Mouse (Mus musculus) neural tube, embryonic 15.5 days (tissue): ENCODE measurements at regions not wholly inside any gene's neighbourhood (a gene's known extent, or its start where the extent isn't known, plus 50 kb on each side); places are given as distances from the start of the nearest gene placed in this dataset.

ENCODE experiments used
- ATAC-seq: fragments of 200-750 bp; cut with Nextera tagmentation; 2 replicates; pipeline ENCODE4 v1.8.0; 2017; ENCODE audit warnings: mild to moderate bottlenecking, moderate TSS enrichment, moderate library complexity; ENCODE audit not compliant: low FRiP score
- H3K27ac ChIP-seq: fragments of 300-500 bp; sonication (generic); replicated peaks from 2 replicates; pipeline ENCODE4 v1.5.1; 2015; ENCODE audit warnings: mild to moderate bottlenecking, inconsistent platforms
- H3K27me3 ChIP-seq: fragments of 300-500 bp; sonication (generic); replicated peaks from 2 replicates; pipeline ENCODE4 v1.6.1; 2015; ENCODE audit warnings: inconsistent platforms
- H3K36me3 ChIP-seq: fragments of 300-500 bp; sonication (generic); 2 replicates; pipeline ENCODE4 v1.6.1; 2015; ENCODE audit warnings: inconsistent platforms
- H3K4me1 ChIP-seq: fragments of 300-500 bp; sonication (generic); 2 replicates; pipeline ENCODE4 v1.6.1; 2015; ENCODE audit warnings: inconsistent platforms
- H3K4me2 ChIP-seq: fragments of 300-500 bp; sonication (generic); 2 replicates; pipeline ENCODE4 v1.6.1; 2015; ENCODE audit warnings: inconsistent platforms, mild to moderate bottlenecking, moderate library complexity
- H3K4me3 ChIP-seq: fragments of 300-500 bp; sonication (generic); replicated peaks from 2 replicates; pipeline ENCODE4 v1.5.1; 2015; ENCODE audit warnings: mild to moderate bottlenecking, inconsistent platforms
- H3K9ac ChIP-seq: fragments of 300-500 bp; sonication (generic); replicated peaks from 2 replicates; pipeline ENCODE4 v1.6.1; 2015; ENCODE audit warnings: mild to moderate bottlenecking, inconsistent platforms
- H3K9me3 ChIP-seq: fragments of 300-500 bp; sonication (generic); replicated peaks from 2 replicates; pipeline ENCODE4 v1.6.1; 2016; ENCODE audit warnings: inconsistent platforms
- WGBS: fragments of 180-500 bp; shearing (Covaris S2); methylation state at CpG from one replicate; pipeline ENCODE4 v1.1.7; 2015; ENCODE audit warnings: mixed read lengths; 5-methylcytosine and 5-hydroxymethylcytosine counted together

DNA sequence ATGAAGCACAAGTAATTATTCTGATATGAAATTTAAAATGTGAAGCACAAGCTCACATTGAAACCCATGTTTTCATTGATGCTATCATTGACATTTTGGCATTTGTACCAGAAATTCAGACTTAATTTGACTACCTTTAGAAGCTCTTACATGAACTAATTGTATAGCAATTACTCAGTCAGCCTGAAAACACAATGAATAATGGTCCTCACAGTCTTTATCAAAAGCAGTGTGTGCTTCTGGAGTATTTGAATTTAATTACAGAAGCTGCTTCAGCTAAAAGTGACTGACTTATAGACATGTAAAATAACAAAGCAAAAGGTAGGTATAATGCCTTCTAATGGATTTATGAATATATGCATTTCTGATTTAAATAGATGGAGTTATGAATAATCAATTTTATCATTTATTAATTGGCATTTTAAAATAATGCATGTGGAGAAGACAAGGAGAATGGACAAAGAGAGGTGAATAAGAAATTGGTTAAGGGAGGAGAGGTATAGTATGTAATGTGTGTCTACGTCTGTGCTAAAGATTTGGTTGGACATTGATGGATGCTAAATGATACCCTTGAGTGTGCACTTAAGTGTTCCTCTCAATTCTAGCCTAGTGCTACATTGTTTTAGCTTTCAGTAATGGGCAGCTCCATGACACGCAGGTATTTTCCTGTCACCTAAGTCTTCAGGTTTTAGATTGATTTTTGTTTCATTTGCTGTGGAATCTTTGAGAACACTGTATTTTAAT, 803.2 kb upstream of the Frg1 start:
- no peak for ATAC-seq
- H3K4me2 ChIP-seq = no peak overlapping the region
- WGBS = 76% methylated on average over 2 of the region's 2 CpGs

DNA sequence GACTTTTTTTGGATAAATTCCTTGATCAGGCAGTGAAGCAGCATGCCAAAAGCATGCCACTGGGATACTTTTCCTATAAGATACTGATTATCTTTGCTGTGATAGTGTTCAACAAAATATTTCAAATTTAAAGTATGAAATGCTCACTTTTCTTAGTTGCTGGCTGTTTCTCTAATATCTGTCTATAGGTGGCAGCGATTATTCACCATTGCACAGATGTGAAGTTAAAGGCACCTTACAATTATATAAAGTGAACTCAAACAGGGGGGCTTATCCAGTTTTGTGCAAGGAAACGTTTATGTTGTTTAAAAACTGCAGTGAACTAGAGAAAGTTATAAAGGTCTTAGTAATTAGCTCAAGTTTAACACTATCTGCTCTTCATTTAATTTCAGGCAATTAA, 794.1 kb upstream of the Frg1 start:
- H3K36me3 ChIP-seq = no peaks in the 10 kb centered on the region
- H3K27ac ChIP-seq = no peak overlapping the region
- ATAC-seq = no peak
- WGBS = 61% methylated on average over 2 of the region's 2 CpGs
- H3K9ac ChIP-seq = no peak overlapping the region
- no peak overlapping the region for H3K4me3 ChIP-seq
- no peak overlapping the region for H3K4me2 ChIP-seq
- H3K4me1 ChIP-seq = no peaks in the 10 kb centered on the region
- H3K27me3 ChIP-seq = no peaks in the 10 kb centered on the region
- H3K9me3 ChIP-seq = no peaks in the 10 kb centered on the region

More for the DNA sequence above, 803.2 kb upstream of the Frg1 start:
- Histone ChIP-seq H3K4me1 (no peaks in the 10 kb centered on the region), H3K27ac (no peak overlapping the region), H3K9ac (no peak overlapping the region), H3K4me3 (no peak overlapping the region), H3K36me3 (no peaks in the 10 kb centered on the region), H3K27me3 (no peaks in the 10 kb centered on the region), H3K9me3 (no peaks in the 10 kb centered on the region)

GRCm38 (mm10) chr8:42209989-42210388, 793.1 kb upstream of the Frg1 start:
- Histone ChIP-seq H3K4me2 (no peak overlapping the region), H3K4me3 (no peak overlapping the region), H3K27me3 (no peaks in the 10 kb centered on the region), H3K4me1 (no peaks in the 10 kb centered on the region), H3K9me3 (no peaks in the 10 kb centered on the region), H3K9ac (no peak overlapping the region), H3K36me3 (no peaks in the 10 kb centered on the region), H3K27ac (no peak overlapping the region)
- no peak for ATAC-seq

GRCm38 (mm10) chr8:42197257-42197656, 780.4 kb upstream of the Frg1 start:
- Histone ChIP-seq H3K27ac (no peak overlapping the region), H3K9ac (no peak overlapping the region), H3K36me3 (no peaks in the 10 kb centered on the region), H3K4me2 (no peak overlapping the region), H3K4me1 (no peaks in the 10 kb centered on the region), H3K27me3 (no peaks in the 10 kb centered on the region), H3K4me3 (no peak overlapping the region), H3K9me3 (no peaks in the 10 kb centered on the region)
- WGBS = 79% methylated on average over 5 of the region's 5 CpGs
- no peak for ATAC-seq

- H3K27ac ChIP-seq = no peak overlapping the region
- H3K9ac ChIP-seq = no peak overlapping the region
- H3K4me3 ChIP-seq = no peak overlapping the region
- no peaks in the 10 kb centered on the region for H3K9me3 ChIP-seq
- no peak overlapping the region for H3K4me2 ChIP-seq
- ATAC-seq = no peak
- no peaks in the 10 kb centered on the region for H3K27me3 ChIP-seq
- no peaks in the 10 kb centered on the region for H3K4me1 ChIP-seq
- 98% methylated on average over 1 of the region's 1 CpGs for WGBS
- H3K36me3 ChIP-seq = no peaks in the 10 kb centered on the region
Observed at GRCm38 (mm10) chr8:42193902-42194550, 777.2 kb upstream of the Frg1 start.

- 79% methylated on average over 1 of the region's 1 CpGs for WGBS
- H3K4me1 ChIP-seq = no peaks in the 10 kb centered on the region
- no peak overlapping the region for H3K4me2 ChIP-seq
- no peaks in the 10 kb centered on the region for H3K9me3 ChIP-seq
- H3K9ac ChIP-seq = no peak overlapping the region
- H3K4me3 ChIP-seq = no peak overlapping the region
- no peaks in the 10 kb centered on the region for H3K27me3 ChIP-seq
- H3K27ac ChIP-seq = no peak overlapping the region
- H3K36me3 ChIP-seq = no peaks in the 10 kb centered on the region
- ATAC-seq = no peak
Observed at GRCm38 (mm10) chr8:42187083-42187482, 770.2 kb upstream of the Frg1 start.

GRCm38 (mm10) chr8:42183288-42183878, 766.5 kb upstream of the Frg1 start:
- Histone ChIP-seq H3K27ac (no peak overlapping the region), H3K9ac (no peak overlapping the region), H3K27me3 (no peaks in the 10 kb centered on the region), H3K36me3 (no peaks in the 10 kb centered on the region), H3K4me3 (no peak overlapping the region), H3K9me3 (no peaks in the 10 kb centered on the region), H3K4me2 (no peak overlapping the region), H3K4me1 (no peaks in the 10 kb centered on the region)
- WGBS = 84% methylated on average over 4 of the region's 4 CpGs
- ATAC-seq = no peak

GRCm38 (mm10) chr8:42162441-42162840, 745.6 kb upstream of the Frg1 start:
- Histone ChIP-seq H3K4me1 (no peaks in the 10 kb centered on the region), H3K27me3 (no peaks in the 10 kb centered on the region), H3K36me3 (no peaks in the 10 kb centered on the region), H3K4me3 (no peak overlapping the region), H3K27ac (no peak overlapping the region), H3K4me2 (no peak overlapping the region), H3K9ac (no peak overlapping the region), H3K9me3 (no peaks in the 10 kb centered on the region)
- ATAC-seq = no peak
- 96% methylated on average over 2 of the region's 2 CpGs for WGBS

GRCm38 (mm10) chr8:42157006-42157405, 740.1 kb upstream of the Frg1 start:
- no peak overlapping the region for H3K27ac ChIP-seq
- H3K36me3 ChIP-seq = no peaks in the 10 kb centered on the region
- no peak overlapping the region for H3K4me3 ChIP-seq
- WGBS = 78% methylated on average over 4 of the region's 4 CpGs
- no peaks in the 10 kb centered on the region for H3K9me3 ChIP-seq
- no peak overlapping the region for H3K4me2 ChIP-seq
- no peak for ATAC-seq
- H3K27me3 ChIP-seq = no peaks in the 10 kb centered on the region
- H3K4me1 ChIP-seq = no peaks in the 10 kb centered on the region
- H3K9ac ChIP-seq = no peak overlapping the region

- Histone ChIP-seq H3K27ac (no peak overlapping the region), H3K9me3 (no peaks in the 10 kb centered on the region), H3K4me3 (no peak overlapping the region), H3K27me3 (no peaks in the 10 kb centered on the region), H3K9ac (no peak overlapping the region), H3K4me1 (no peaks in the 10 kb centered on the region), H3K36me3 (no peaks in the 10 kb centered on the region), H3K4me2 (no peak overlapping the region)
- no peak for ATAC-seq
- 66% methylated on average over 1 of the region's 1 CpGs for WGBS
Observed at GRCm38 (mm10) chr8:42156588-42156987, 739.7 kb upstream of the Frg1 start.

DNA sequence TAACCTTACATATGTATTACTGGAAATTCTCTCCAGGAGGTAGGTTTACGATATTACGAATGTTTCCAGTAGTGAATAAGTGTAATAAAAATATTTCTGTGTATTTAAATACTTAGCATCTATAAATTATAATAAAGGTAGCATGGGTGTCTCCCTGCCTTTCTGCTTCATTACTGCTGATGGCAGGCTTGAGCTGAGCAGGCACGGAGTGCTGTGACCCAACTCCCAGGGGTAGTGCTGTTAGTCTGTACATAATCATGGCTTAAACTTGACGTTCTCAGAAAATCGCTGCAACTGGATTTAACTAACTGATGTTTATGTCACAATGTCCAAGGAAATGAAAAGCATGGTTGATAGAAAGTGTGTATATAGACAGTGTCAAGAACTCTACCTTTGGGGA, 727.8 kb upstream of the Frg1 start:
- no peak overlapping the region for H3K9ac ChIP-seq
- H3K4me3 ChIP-seq = no peak overlapping the region
- no peaks in the 10 kb centered on the region for H3K9me3 ChIP-seq
- H3K4me2 ChIP-seq = no peak overlapping the region
- no peaks in the 10 kb centered on the region for H3K36me3 ChIP-seq
- no peak overlapping the region for H3K27ac ChIP-seq
- H3K27me3 ChIP-seq = no peaks in the 10 kb centered on the region
- H3K4me1 ChIP-seq = no peaks in the 10 kb centered on the region
- no peak for ATAC-seq
- 68% methylated on average over 5 of the region's 5 CpGs for WGBS

DNA sequence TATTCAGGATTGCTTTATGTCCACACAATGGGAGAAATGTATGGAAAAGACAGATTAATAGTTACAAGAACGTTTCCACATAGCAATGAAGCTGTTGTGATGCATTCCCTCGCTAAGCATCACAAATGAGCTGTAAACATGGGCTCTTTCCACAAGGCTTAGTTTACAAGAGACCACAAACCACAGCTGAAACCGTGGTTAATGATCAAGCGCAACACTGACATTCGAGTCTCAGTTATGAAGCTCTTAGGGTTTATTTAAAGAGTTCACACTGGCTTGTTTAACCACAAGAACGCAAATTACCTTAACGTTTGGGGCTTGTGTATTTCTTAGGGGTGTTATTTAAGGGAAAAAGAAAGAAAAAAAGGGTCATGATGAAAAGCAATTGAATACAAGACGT, 727.3 kb upstream of the Frg1 start:
- no peaks in the 10 kb centered on the region for H3K9me3 ChIP-seq
- 38% methylated on average over 8 of the region's 8 CpGs for WGBS
- no peak overlapping the region for H3K4me2 ChIP-seq
- H3K4me3 ChIP-seq = no peak overlapping the region
- no peaks in the 10 kb centered on the region for H3K36me3 ChIP-seq
- no peaks in the 10 kb centered on the region for H3K27me3 ChIP-seq
- ATAC-seq = no peak
- H3K27ac ChIP-seq = no peak overlapping the region
- H3K9ac ChIP-seq = no peak overlapping the region
- no peaks in the 10 kb centered on the region for H3K4me1 ChIP-seq
